Mouse (Mus musculus): ENCODE measurements at regions not wholly inside any gene's neighbourhood (a gene's known extent, or its start where the extent isn't known, plus 50 kb on each side); places are given as distances from the start of the nearest gene placed in this dataset.

GRCm38 (mm10) chr2:117801946-117802600 is 309.6 kb upstream of the Thbs1 start:
- Histone ChIP-seq H3K79me3 (ENCODE audit: low read depth) (no peaks in the 10 kb centered on the region), H3K79me2 (ENCODE audit: control insufficient read depth, insufficient read depth) (no peaks in the 10 kb centered on the region), H3K36me3 (ENCODE audit: control insufficient read depth, insufficient read depth) (no peaks in the 10 kb centered on the region), H3K4me3 (ENCODE audit: insufficient read depth, poor library complexity, severe bottlenecking) (no peak overlapping the region), H3K27me3 (ENCODE audit: control insufficient read depth, insufficient read depth, insufficient read length) (no peaks in the 10 kb centered on the region), H3ac (ENCODE audit: control insufficient read depth, insufficient read length, low read depth) (no peak overlapping the region)
- no peak for TF ChIP-seq USF1 (IDR thresholded peaks at IDR 0.05; ENCODE audit: low read depth)
- TF ChIP-seq MAX (IDR thresholded peaks at IDR 0.05): peak; percentile 10
- no peak for TF ChIP-seq MYOG (IDR thresholded peaks at IDR 0.05; ENCODE audit: control insufficient read depth, extremely low read depth, insufficient read length)
- TF ChIP-seq MYOD1 (IDR thresholded peaks at IDR 0.05; ENCODE audit: control insufficient read depth, insufficient read length, low read depth): no peak
- TF ChIP-seq CTCF (IDR thresholded peaks at IDR 0.05; ENCODE audit: control insufficient read depth, insufficient read depth, insufficient read length): no peak
- TF ChIP-seq CEBPB (IDR thresholded peaks at IDR 0.05; ENCODE audit: low read depth): peak; percentile 2
- no peak for TF ChIP-seq FOSL1 (IDR thresholded peaks at IDR 0.05; ENCODE audit: insufficient read depth, low read length, poor library complexity, severe bottlenecking)

- no peak overlapping the region for H3ac ChIP-seq (ENCODE audit: control insufficient read depth, insufficient read length, low read depth)
- no peaks in the 10 kb centered on the region for H3K36me3 ChIP-seq (ENCODE audit: control insufficient read depth, insufficient read depth)
- H3K4me3 ChIP-seq (ENCODE audit: insufficient read depth, poor library complexity, severe bottlenecking): no peak overlapping the region
- H3K27me3 ChIP-seq (ENCODE audit: control insufficient read depth, insufficient read depth, insufficient read length): no peaks in the 10 kb centered on the region
- no peaks in the 10 kb centered on the region for H3K79me2 ChIP-seq (ENCODE audit: control insufficient read depth, insufficient read depth)
- TF ChIP-seq CEBPB (IDR thresholded peaks at IDR 0.05; ENCODE audit: low read depth) (peak; percentile 100), CTCF (IDR thresholded peaks at IDR 0.05; ENCODE audit: control insufficient read depth, insufficient read depth, insufficient read length) (no peak), MYOD1 (IDR thresholded peaks at IDR 0.05; ENCODE audit: control insufficient read depth, insufficient read length, low read depth) (peak; percentile 6), FOSL1 (IDR thresholded peaks at IDR 0.05; ENCODE audit: insufficient read depth, low read length, poor library complexity, severe bottlenecking) (peak; percentile 69), MAX (IDR thresholded peaks at IDR 0.05) (peak; percentile 5)
- no peaks in the 10 kb centered on the region for H3K79me3 ChIP-seq (ENCODE audit: low read depth)
These were observed 309.0 kb upstream of the Thbs1 start for GRCm38 (mm10) chr2:117802686-117803085.

DNA sequence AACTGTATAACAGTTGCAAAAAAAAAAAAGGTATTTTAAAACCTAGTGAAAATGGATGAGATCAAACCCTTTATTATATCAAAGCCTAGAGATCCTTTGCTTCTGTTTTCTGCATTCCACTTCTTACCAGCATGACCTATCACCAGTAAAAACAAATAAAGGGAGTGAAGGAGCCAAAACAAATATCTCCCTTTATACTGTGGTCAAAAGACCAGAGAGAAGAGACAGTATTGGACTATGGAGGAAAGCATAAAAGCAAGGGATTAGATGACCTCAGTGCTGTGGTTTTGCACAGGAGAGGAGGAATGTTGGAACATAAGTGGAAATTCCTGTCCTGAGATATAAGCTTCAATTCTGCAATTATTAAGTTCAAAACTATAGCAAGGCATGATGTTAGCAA is 307.0 kb upstream of the Thbs1 start:
- TF ChIP-seq FOSL1 (IDR thresholded peaks at IDR 0.05; ENCODE audit: insufficient read depth, low read length, poor library complexity, severe bottlenecking) (peak; percentile 45), CTCF (IDR thresholded peaks at IDR 0.05; ENCODE audit: control insufficient read depth, insufficient read depth, insufficient read length) (no peak), MAX (IDR thresholded peaks at IDR 0.05) (peak; percentile 37), MYOG (IDR thresholded peaks at IDR 0.05; ENCODE audit: control insufficient read depth, extremely low read depth, insufficient read length) (no peak), USF1 (IDR thresholded peaks at IDR 0.05; ENCODE audit: low read depth) (no peak), CEBPB (IDR thresholded peaks at IDR 0.05; ENCODE audit: low read depth) (no peak), MYOD1 (IDR thresholded peaks at IDR 0.05; ENCODE audit: control insufficient read depth, insufficient read length, low read depth) (peak; percentile 43)
- H3K79me2 ChIP-seq (ENCODE audit: control insufficient read depth, insufficient read depth): no peaks in the 10 kb centered on the region

DNA sequence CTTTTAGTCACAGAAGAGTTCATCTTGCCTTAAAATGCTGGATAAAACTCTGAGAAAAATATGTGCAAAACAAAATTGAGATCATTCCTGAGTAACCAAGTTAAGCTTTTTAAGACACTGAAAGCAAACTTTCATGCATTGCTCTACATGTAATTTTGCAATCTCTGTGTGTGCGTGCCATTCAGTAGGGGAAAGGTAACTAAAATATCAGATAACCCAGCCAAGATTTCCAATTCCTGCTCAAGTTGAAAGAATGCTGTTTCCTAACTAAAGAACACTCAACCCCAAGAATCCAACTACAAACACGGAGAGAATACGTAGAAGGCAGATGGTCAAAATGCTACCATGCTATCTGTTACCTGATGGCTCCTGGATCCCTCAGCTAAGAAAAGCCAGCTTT is 304.6 kb upstream of the Thbs1 start:
- H3K27me3 ChIP-seq (ENCODE audit: control insufficient read depth, insufficient read depth, insufficient read length): no peaks in the 10 kb centered on the region
- no peaks in the 10 kb centered on the region for H3K79me3 ChIP-seq (ENCODE audit: low read depth)
- H3K79me2 ChIP-seq (ENCODE audit: control insufficient read depth, insufficient read depth): no peaks in the 10 kb centered on the region
- no peak overlapping the region for H3ac ChIP-seq (ENCODE audit: control insufficient read depth, insufficient read length, low read depth)
- no peak for TF ChIP-seq MYOG (IDR thresholded peaks at IDR 0.05; ENCODE audit: control insufficient read depth, extremely low read depth, insufficient read length)
- TF ChIP-seq MAX (IDR thresholded peaks at IDR 0.05): no peak
- no peak overlapping the region for H3K4me3 ChIP-seq (ENCODE audit: insufficient read depth, poor library complexity, severe bottlenecking)
- H3K36me3 ChIP-seq (ENCODE audit: control insufficient read depth, insufficient read depth): no peaks in the 10 kb centered on the region

More for the DNA sequence above, 307.0 kb upstream of the Thbs1 start:
- no peak overlapping the region for H3ac ChIP-seq (ENCODE audit: control insufficient read depth, insufficient read length, low read depth)
- no peaks in the 10 kb centered on the region for H3K36me3 ChIP-seq (ENCODE audit: control insufficient read depth, insufficient read depth)
- no peak overlapping the region for H3K4me3 ChIP-seq (ENCODE audit: insufficient read depth, poor library complexity, severe bottlenecking)
- H3K79me3 ChIP-seq (ENCODE audit: low read depth): no peaks in the 10 kb centered on the region
- no peaks in the 10 kb centered on the region for H3K27me3 ChIP-seq (ENCODE audit: control insufficient read depth, insufficient read depth, insufficient read length)

DNA sequence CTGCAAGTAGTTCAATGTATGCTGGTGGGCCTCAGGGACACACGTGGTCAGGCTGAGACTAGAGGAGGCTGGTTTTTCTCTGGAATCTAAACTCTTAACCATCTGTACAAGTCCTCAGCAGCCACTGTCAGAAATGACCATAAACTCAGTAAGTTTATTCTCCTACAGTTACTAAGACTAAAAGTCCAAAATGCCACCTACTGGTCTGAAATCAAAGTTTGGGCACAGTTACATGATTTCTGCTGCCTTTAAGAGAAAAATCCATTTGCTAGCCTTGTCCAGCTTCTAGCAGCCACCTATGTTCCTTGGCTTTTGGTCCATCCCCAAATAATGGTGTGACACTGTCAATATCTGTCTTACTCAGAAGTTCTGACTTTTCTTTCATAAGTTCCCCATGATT is 300.2 kb upstream of the Thbs1 start:
- Histone ChIP-seq H3K27me3 (ENCODE audit: control insufficient read depth, insufficient read depth, insufficient read length) (no peaks in the 10 kb centered on the region), H3K79me3 (ENCODE audit: low read depth) (no peaks in the 10 kb centered on the region), H3ac (ENCODE audit: control insufficient read depth, insufficient read length, low read depth) (no peak overlapping the region), H3K79me2 (ENCODE audit: control insufficient read depth, insufficient read depth) (no peaks in the 10 kb centered on the region), H3K36me3 (ENCODE audit: control insufficient read depth, insufficient read depth) (no peaks in the 10 kb centered on the region), H3K4me3 (ENCODE audit: insufficient read depth, poor library complexity, severe bottlenecking) (no peak overlapping the region)
- TF ChIP-seq MYOG (IDR thresholded peaks at IDR 0.05; ENCODE audit: control insufficient read depth, extremely low read depth, insufficient read length): no peak
- TF ChIP-seq CTCF (IDR thresholded peaks at IDR 0.05; ENCODE audit: control insufficient read depth, insufficient read depth, insufficient read length): no peak
- TF ChIP-seq MAX (IDR thresholded peaks at IDR 0.05): no peak
- no peak for TF ChIP-seq USF1 (IDR thresholded peaks at IDR 0.05; ENCODE audit: low read depth)
- no peak for TF ChIP-seq CEBPB (IDR thresholded peaks at IDR 0.05; ENCODE audit: low read depth)
- no peak for TF ChIP-seq FOSL1 (IDR thresholded peaks at IDR 0.05; ENCODE audit: insufficient read depth, low read length, poor library complexity, severe bottlenecking)
- no peak for TF ChIP-seq MYOD1 (IDR thresholded peaks at IDR 0.05; ENCODE audit: control insufficient read depth, insufficient read length, low read depth)

GRCm38 (mm10) chr2:117811931-117812330 is 299.7 kb upstream of the Thbs1 start:
- no peaks in the 10 kb centered on the region for H3K79me2 ChIP-seq (ENCODE audit: control insufficient read depth, insufficient read depth)
- H3ac ChIP-seq (ENCODE audit: control insufficient read depth, insufficient read length, low read depth): no peak overlapping the region
- H3K27me3 ChIP-seq (ENCODE audit: control insufficient read depth, insufficient read depth, insufficient read length): no peaks in the 10 kb centered on the region
- TF ChIP-seq USF1 (IDR thresholded peaks at IDR 0.05; ENCODE audit: low read depth) (no peak), CEBPB (IDR thresholded peaks at IDR 0.05; ENCODE audit: low read depth) (peak; percentile 77), MYOD1 (IDR thresholded peaks at IDR 0.05; ENCODE audit: control insufficient read depth, insufficient read length, low read depth) (no peak)
- no peaks in the 10 kb centered on the region for H3K36me3 ChIP-seq (ENCODE audit: control insufficient read depth, insufficient read depth)
- H3K79me3 ChIP-seq (ENCODE audit: low read depth): no peaks in the 10 kb centered on the region
- no peak overlapping the region for H3K4me3 ChIP-seq (ENCODE audit: insufficient read depth, poor library complexity, severe bottlenecking)

All from C2C12 (cell line).